Mouse (Mus musculus) limb, embryonic 11.5 days (tissue): Measurements from ENCODE around the gene Hoxc11. TPM values are rescaled to one million over a fixed set of nuclear protein-coding genes. Genes with fewer than 3 reads are reported as not detected.

Experiments used
- ATAC-seq: fragments of 200-750 bp; cut with Nextera tagmentation; 2 replicates; pipeline ENCODE4 v1.8.0; 2017; ENCODE audit warnings: low read depth; ENCODE audit not compliant: insufficient number of reproducible peaks, low FRiP score, low TSS enrichment
- DNase-seq: peaks from one replicate; pipeline ENCODE4 v3.0.0-alpha.2; 2015; ENCODE audit warnings: low spot score
- H3K27ac ChIP-seq: fragments of 300-500 bp; sonication (generic); replicated peaks from 2 replicates; pipeline ENCODE4 v1.5.1; 2014; ENCODE audit warnings: low read depth, mild to moderate bottlenecking, low read length
- H3K27me3 ChIP-seq: fragments of 300-500 bp; sonication (generic); 2 replicates; pipeline ENCODE4 v1.6.1; 2014; ENCODE audit warnings: mild to moderate bottlenecking, low read length, mixed read lengths; ENCODE audit not compliant: control insufficient read depth, insufficient read depth
- H3K36me3 ChIP-seq: fragments of 300-500 bp; sonication (generic); 2 replicates; pipeline ENCODE4 v1.6.1; 2014; ENCODE audit warnings: mild to moderate bottlenecking, low read length, moderate library complexity, mixed read lengths; ENCODE audit not compliant: control insufficient read depth, insufficient read depth
- H3K4me1 ChIP-seq: fragments of 300-500 bp; sonication (generic); 2 replicates; pipeline ENCODE4 v1.6.1; 2014; ENCODE audit warnings: low read length, mixed read lengths; ENCODE audit not compliant: control insufficient read depth, insufficient read depth
- H3K4me2 ChIP-seq: fragments of 300-500 bp; sonication (generic); 2 replicates; pipeline ENCODE4 v1.6.1; 2014; ENCODE audit warnings: low read depth, mild to moderate bottlenecking, moderate library complexity; ENCODE audit not compliant: severe bottlenecking
- H3K4me3 ChIP-seq: fragments of 300-500 bp; sonication (generic); 2 replicates; pipeline ENCODE4 v1.5.1; 2014; ENCODE audit warnings: low read depth, low read length
- H3K9ac ChIP-seq: fragments of 300-500 bp; sonication (generic); 2 replicates; pipeline ENCODE4 v1.6.1; 2014; ENCODE audit warnings: mild to moderate bottlenecking, low read length
- H3K9me3 ChIP-seq: fragments of 300-500 bp; sonication (generic); 2 replicates; pipeline ENCODE4 v1.6.1; 2016; ENCODE audit warnings: low read length; ENCODE audit not compliant: control insufficient read depth
- WGBS: fragments of 180-500 bp; shearing (Covaris S2); extraction: QIAGEN DNeasy Blood & Tissue Kit; methylation state at CpG from one replicate; pipeline ENCODE4 v1.1.7; 2014; 5-methylcytosine and 5-hydroxymethylcytosine counted together
- microRNA-seq: library from miRNA; unstranded; fragments of <30 nt; microRNA quantifications from one replicate; pipeline ENCODE4, GENCODE M21; 2016
- polyA plus RNA-seq: library from polyadenylated mRNA; unstranded; fragments of >200 nt; fragmentation: Nextera tagmentation; extraction: Ambion mirVana; gene quantifications from 2 replicates; pipeline ENCODE4 v1.2.1, GENCODE M21; 2014

Hoxc11 gene
- polyA plus RNA-seq, 1 experiment from 2014 or later: 5.9 TPM

GRCm38 (mm10) chr15:103006326-103006725 is 52.1 kb downstream of the Hoxc11 start:
- H3K4me1 ChIP-seq: peaks cover 73% of the 10 kb centered on the region
- H3K36me3 ChIP-seq: no peaks in the 10 kb centered on the region
- ATAC-seq (no peak), DNase-seq (no peak)
- H3K27ac ChIP-seq: peak overlapping the region; percentile 70
- no peak overlapping the region for H3K4me3 ChIP-seq
- WGBS: 3% methylated on average over 1 of the region's 1 CpGs
- H3K9me3 ChIP-seq: no peaks in the 10 kb centered on the region
- H3K9ac ChIP-seq: no peak overlapping the region
- peaks cover 57% of the 10 kb centered on the region for H3K27me3 ChIP-seq
- H3K4me2 ChIP-seq: no peak overlapping the region; the same call in 1 of the 2 replicates

Small RNA genes within 50 kb of the gene (microRNA-seq; reads per million reads assigned to microRNA genes)
- gene Mir196a-2: 1,875 reads per million, percentile 80 among the genes with 10 or more reads in this experiment

Other genes starting within 250 kb of the Hoxc11 start
- gene Calcoco1, start 232.2 kb upstream of the Hoxc11 start, polyA plus RNA-seq: 34.4 and 36.4 TPM in 2 replicates
- gene Hoxc13, start 33.3 kb upstream of the Hoxc11 start, polyA plus RNA-seq: 2.3 and 2.4 TPM in 2 replicates
- gene Hoxc12, start 17.7 kb upstream of the Hoxc11 start, polyA plus RNA-seq: 0.96 and 1.2 TPM in 2 replicates
- 43.9 and 56.2 TPM in 2 replicates for gene Hoxc10, start 12.4 kb downstream of the Hoxc11 start, polyA plus RNA-seq
- 8.3 and 9.1 TPM in 2 replicates for gene Hoxc5, start 13.0 kb downstream of the Hoxc11 start, polyA plus RNA-seq
- gene Hoxc9, start 22.0 kb downstream of the Hoxc11 start, polyA plus RNA-seq: 4.4 and 6.1 TPM in 2 replicates
- gene Hoxc8, start 36.2 kb downstream of the Hoxc11 start, polyA plus RNA-seq: 4.6 and 4.8 TPM in 2 replicates
- gene Hoxc6, start 43.8 kb downstream of the Hoxc11 start, polyA plus RNA-seq: 9.5 and 10.9 TPM in 2 replicates
- gene Hoxc4, start 64.5 kb downstream of the Hoxc11 start, polyA plus RNA-seq: 5.1 and 6.4 TPM in 2 replicates
- 14.4 and 14.7 TPM in 2 replicates for gene Smug1, start 212.7 kb downstream of the Hoxc11 start, polyA plus RNA-seq